Comparison of ENCODE assay signal across 8 mouse cellular contexts in genomic region chr5:104072272-104072886, GRCm38 (mm10). TPM values are rescaled to one million over a fixed set of nuclear protein-coding genes. Genes with fewer than 3 reads are reported as not detected.
DNase-seq lines count a peak whose midpoint lies in the region; ATAC-seq lines count a peak whose summit lies in the region.

No protein-coding gene starts in this region.

- DNase-seq in heart, embryonic 10.5 days (ENCODE audit: low spot score): peak; percentile 83
- DNase-seq in heart, postnatal 25 days (ENCODE audit: low spot score): no peak
- DNase-seq in cerebellum, postnatal 14 days: no peak
- DNase-seq in spleen, postnatal 36 days (ENCODE audit: low spot score in 2 of 2): no peak
- no peak for DNase-seq in layer of hippocampus, adult 8-10 months (ENCODE audit: low spot score in 2 of 2)

- intact Hi-C loops in heart, postnatal 25 days (cut with DNase I): loop anchor here (5.0 kb wide), 3 partner anchors 70 to 265 kb away; no protein-coding TSS in a partner anchor

- H3K4me1 ChIP-seq in heart, embryonic 10.5 days: peaks cover 12% of the 10 kb centered on the region
- no peaks in the 10 kb centered on the region for H3K4me1 ChIP-seq in embryonic facial prominence, embryonic 15.5 days
- H3K4me1 ChIP-seq in intestine, embryonic 15.5 days (replicated peaks): 0 out of 2 replicates have a peak, but pooled peaks cover 3% of the 10 kb centered on the region
- peaks cover 7% of the 10 kb centered on the region for H3K4me1 ChIP-seq in neural tube, embryonic 12.5 days

- H3K9ac ChIP-seq in embryonic facial prominence, embryonic 15.5 days: no peak overlapping the region
- H3K9ac ChIP-seq in intestine, embryonic 15.5 days: no peak overlapping the region
- H3K9ac ChIP-seq in neural tube, embryonic 12.5 days: no peak overlapping the region

- H3K36me3 ChIP-seq in heart, embryonic 10.5 days: no peaks in the 10 kb centered on the region
- H3K36me3 ChIP-seq in embryonic facial prominence, embryonic 15.5 days: no peaks in the 10 kb centered on the region
- H3K36me3 ChIP-seq in intestine, embryonic 15.5 days: no peaks in the 10 kb centered on the region
- H3K36me3 ChIP-seq in neural tube, embryonic 12.5 days: no peaks in the 10 kb centered on the region

- no peaks in the 10 kb centered on the region for H3K9me3 ChIP-seq in heart, embryonic 10.5 days
- H3K9me3 ChIP-seq in embryonic facial prominence, embryonic 15.5 days (replicated peaks): no peaks in the 10 kb centered on the region
- H3K9me3 ChIP-seq in intestine, embryonic 15.5 days: no peaks in the 10 kb centered on the region
- H3K9me3 ChIP-seq in neural tube, embryonic 12.5 days: no peaks in the 10 kb centered on the region

- H3K4me2 ChIP-seq in embryonic facial prominence, embryonic 15.5 days (replicated peaks): no peak overlapping the region
- H3K4me2 ChIP-seq in intestine, embryonic 15.5 days (replicated peaks): peak overlapping the region; percentile 12; the same call in 1 of the 2 replicates
- peak overlapping the region; percentile 28; the same call in 1 of the 2 replicates for H3K4me2 ChIP-seq in neural tube, embryonic 12.5 days (replicated peaks)

- no peak overlapping the region for H3K4me3 ChIP-seq in heart, embryonic 10.5 days
- H3K4me3 ChIP-seq in embryonic facial prominence, embryonic 15.5 days (replicated peaks): no peak overlapping the region
- H3K4me3 ChIP-seq in intestine, embryonic 15.5 days (replicated peaks): no peak overlapping the region
- H3K4me3 ChIP-seq in neural tube, embryonic 12.5 days: no peak overlapping the region

- peaks cover 6% of the 10 kb centered on the region for H3K27me3 ChIP-seq in heart, embryonic 10.5 days (ENCODE audit: insufficient read depth, poor library complexity, severe bottlenecking)
- H3K27me3 ChIP-seq in embryonic facial prominence, embryonic 15.5 days: no peaks in the 10 kb centered on the region
- H3K27me3 ChIP-seq in intestine, embryonic 15.5 days (replicated peaks): no peaks in the 10 kb centered on the region
- no peaks in the 10 kb centered on the region for H3K27me3 ChIP-seq in neural tube, embryonic 12.5 days (replicated peaks)

- WGBS in heart, embryonic 10.5 days: 29% methylated on average over 6 of the region's 8 CpGs
- 15% methylated on average over 8 of the region's 8 CpGs for WGBS in embryonic facial prominence, embryonic 15.5 days
- 26% methylated on average over 6 of the region's 8 CpGs for WGBS in intestine, embryonic 15.5 days
- 4% methylated on average over 7 of the region's 8 CpGs for WGBS in neural tube, embryonic 12.5 days

- H3K27ac ChIP-seq in heart, embryonic 10.5 days: peak overlapping the region; percentile 74
- no peak overlapping the region; the same call in 1 of the 2 replicates for H3K27ac ChIP-seq in embryonic facial prominence, embryonic 15.5 days (replicated peaks)
- peak overlapping the region; percentile 34 for H3K27ac ChIP-seq in intestine, embryonic 15.5 days
- peak overlapping the region; percentile 62 for H3K27ac ChIP-seq in neural tube, embryonic 12.5 days

- peak; percentile 93 for ATAC-seq in embryonic facial prominence, embryonic 15.5 days (ENCODE audit: insufficient number of reproducible peaks, low FRiP score, low TSS enrichment, low read depth)
- ATAC-seq in intestine, embryonic 15.5 days: peak; percentile 79
- ATAC-seq in neural tube, embryonic 12.5 days (ENCODE audit: low FRiP score, low read depth): peak; percentile 89

RNA-seq across cellular contexts. Expression of gene Gm17660, which starts 5.0 kb away (rescaled TPM):
- polyA plus RNA-seq in heart, embryonic 10.5 days (2016; fragmentation: Nextera tagmentation; extraction: Ambion mirVana): not detected in 2 replicates
- not detected for total RNA-seq in heart, postnatal 25 days (2021)
- polyA plus RNA-seq in embryonic facial prominence, embryonic 15.5 days (2015; fragmentation: Nextera tagmentation; extraction: Ambion mirVana): 0.35 TPM in 1 of 2 replicates, not detected in the other
- not detected in 2 replicates for polyA plus RNA-seq in intestine, embryonic 15.5 days (2015; fragmentation: Nextera tagmentation; extraction: Ambion mirVana)
- polyA plus RNA-seq in neural tube, embryonic 12.5 days (2016; fragmentation: Nextera tagmentation; extraction: Ambion mirVana): not detected in 2 replicates
- total RNA-seq in layer of hippocampus, adult 8-10 months (2022): under 1 TPM in 1 of 4 experiments, not detected in 3; 0.80 TPM

RNA-seq across cellular contexts. Expression of gene Nudt9, which starts 26.3 kb away (rescaled TPM):
- 55.5 and 68.7 TPM in 2 replicates for polyA plus RNA-seq in heart, embryonic 10.5 days (2016; fragmentation: Nextera tagmentation; extraction: Ambion mirVana)
- 10 to 100 TPM; 51.4 to 52.3 TPM for total RNA-seq in heart, postnatal 25 days (2021)
- polyA plus RNA-seq in embryonic facial prominence, embryonic 15.5 days (2015; fragmentation: Nextera tagmentation; extraction: Ambion mirVana): 58.9 and 62.7 TPM in 2 replicates
- polyA plus RNA-seq in intestine, embryonic 15.5 days (2015; fragmentation: Nextera tagmentation; extraction: Ambion mirVana): 61.7 and 63.6 TPM in 2 replicates
- polyA plus RNA-seq in neural tube, embryonic 12.5 days (2016; fragmentation: Nextera tagmentation; extraction: Ambion mirVana): 78.1 and 81.7 TPM in 2 replicates
- 10 to 100 TPM; 64.8 to 79.1 (median 69.7) TPM for total RNA-seq in layer of hippocampus, adult 8-10 months (2022)

RNA-seq across cellular contexts. Expression of gene Sparcl1, which starts 41.2 kb away (rescaled TPM):
- 11.4 and 17.7 TPM in 2 replicates for polyA plus RNA-seq in heart, embryonic 10.5 days (2016; fragmentation: Nextera tagmentation; extraction: Ambion mirVana)
- 100 to 1,000 TPM; 191 to 258 TPM for total RNA-seq in heart, postnatal 25 days (2021)
- 107 and 117 TPM in 2 replicates for polyA plus RNA-seq in embryonic facial prominence, embryonic 15.5 days (2015; fragmentation: Nextera tagmentation; extraction: Ambion mirVana)
- 185 and 198 TPM in 2 replicates for polyA plus RNA-seq in intestine, embryonic 15.5 days (2015; fragmentation: Nextera tagmentation; extraction: Ambion mirVana)
- 88.0 and 95.9 TPM in 2 replicates for polyA plus RNA-seq in neural tube, embryonic 12.5 days (2016; fragmentation: Nextera tagmentation; extraction: Ambion mirVana)
- total RNA-seq in layer of hippocampus, adult 8-10 months (2022): 1,000 to 10,000 TPM; 1,478 to 1,666 (median 1,550) TPM

RNA-seq across cellular contexts. Expression of gene Hsd17b11, which starts 50.7 kb away (rescaled TPM):
- 2.5 and 3.6 TPM in 2 replicates for polyA plus RNA-seq in heart, embryonic 10.5 days (2016; fragmentation: Nextera tagmentation; extraction: Ambion mirVana)
- total RNA-seq in heart, postnatal 25 days (2021): 10 to 100 TPM; 25.2 to 29.6 TPM
- 3.8 and 4.0 TPM in 2 replicates for polyA plus RNA-seq in embryonic facial prominence, embryonic 15.5 days (2015; fragmentation: Nextera tagmentation; extraction: Ambion mirVana)
- 8.2 and 8.4 TPM in 2 replicates for polyA plus RNA-seq in intestine, embryonic 15.5 days (2015; fragmentation: Nextera tagmentation; extraction: Ambion mirVana)
- 1.8 and 2.0 TPM in 2 replicates for polyA plus RNA-seq in neural tube, embryonic 12.5 days (2016; fragmentation: Nextera tagmentation; extraction: Ambion mirVana)
- total RNA-seq in layer of hippocampus, adult 8-10 months (2022): 10 to 100 TPM; 51.2 to 60.3 (median 54.6) TPM
